Mouse (Mus musculus) forebrain, embryonic 11.5 days (tissue): ENCODE data around the gene Oas1g. TPM values are rescaled to one million over a fixed set of nuclear protein-coding genes. Genes with fewer than 3 reads are reported as not detected.
"Not testable (repeated sequence)": the region's sequence is repeated elsewhere in the genome, so short reads cannot be mapped to it uniquely, and the experiment has no call there.

ENCODE experiments used
- ATAC-seq: fragments of 200-750 bp; cut with Nextera tagmentation; replicated peaks from 2 replicates; pipeline ENCODE4 v1.8.0; 2017; ENCODE audit warnings: moderate TSS enrichment; ENCODE audit not compliant: low FRiP score
- DNase-seq: peaks from one replicate; pipeline ENCODE4 v3.0.0-alpha.2; 2017; ENCODE audit warnings: low spot score
- H3K27ac ChIP-seq: fragments of 300-500 bp; sonication (generic); 2 replicates; pipeline ENCODE4 v1.5.1; 2014; ENCODE audit warnings: low read depth, low read length
- H3K27me3 ChIP-seq: fragments of 300-500 bp; sonication (generic); 2 replicates; pipeline ENCODE4 v1.6.1; 2014; ENCODE audit warnings: mild to moderate bottlenecking, low read length, mixed read lengths; ENCODE audit not compliant: control insufficient read depth, insufficient read depth
- H3K36me3 ChIP-seq: fragments of 300-500 bp; sonication (generic); 2 replicates; pipeline ENCODE4 v1.6.1; 2014; ENCODE audit warnings: mild to moderate bottlenecking, low read length, moderate library complexity, mixed read lengths; ENCODE audit not compliant: control insufficient read depth, insufficient read depth
- H3K4me1 ChIP-seq: fragments of 300-500 bp; sonication (generic); replicated peaks from 2 replicates; pipeline ENCODE4 v1.6.1; 2014; ENCODE audit warnings: low read length, mixed read lengths; ENCODE audit not compliant: control insufficient read depth, insufficient read depth
- H3K4me2 ChIP-seq: fragments of 300-500 bp; sonication (generic); 2 replicates; pipeline ENCODE4 v1.6.1; 2014; ENCODE audit warnings: low read depth, mild to moderate bottlenecking, low read length, moderate library complexity, mixed read lengths; ENCODE audit not compliant: severe bottlenecking
- H3K4me3 ChIP-seq: fragments of 300-500 bp; sonication (generic); 2 replicates; pipeline ENCODE4 v1.5.1; 2014; ENCODE audit warnings: low read depth, low read length
- H3K9ac ChIP-seq: fragments of 300-500 bp; sonication (generic); 2 replicates; pipeline ENCODE4 v1.6.1; 2014; ENCODE audit warnings: low read length
- H3K9me3 ChIP-seq: fragments of 300-500 bp; sonication (generic); 2 replicates; pipeline ENCODE4 v1.6.1; 2016; ENCODE audit warnings: low read length, mixed read lengths; ENCODE audit not compliant: control insufficient read depth
- WGBS: fragments of 180-500 bp; shearing (Covaris S2); extraction: QIAGEN DNeasy Blood & Tissue Kit; methylation state at CpG from one replicate; pipeline ENCODE4 v1.1.7; 2014; 5-methylcytosine and 5-hydroxymethylcytosine counted together
- polyA plus RNA-seq: library from polyadenylated mRNA; unstranded; fragments of >200 nt; fragmentation: Nextera tagmentation; extraction: Ambion mirVana; gene quantifications from 2 replicates; pipeline ENCODE4 v1.2.1, GENCODE M21; 2014

Gene Oas1g
- polyA plus RNA-seq, 1 experiment from 2014 or later, result not detected

DNA sequence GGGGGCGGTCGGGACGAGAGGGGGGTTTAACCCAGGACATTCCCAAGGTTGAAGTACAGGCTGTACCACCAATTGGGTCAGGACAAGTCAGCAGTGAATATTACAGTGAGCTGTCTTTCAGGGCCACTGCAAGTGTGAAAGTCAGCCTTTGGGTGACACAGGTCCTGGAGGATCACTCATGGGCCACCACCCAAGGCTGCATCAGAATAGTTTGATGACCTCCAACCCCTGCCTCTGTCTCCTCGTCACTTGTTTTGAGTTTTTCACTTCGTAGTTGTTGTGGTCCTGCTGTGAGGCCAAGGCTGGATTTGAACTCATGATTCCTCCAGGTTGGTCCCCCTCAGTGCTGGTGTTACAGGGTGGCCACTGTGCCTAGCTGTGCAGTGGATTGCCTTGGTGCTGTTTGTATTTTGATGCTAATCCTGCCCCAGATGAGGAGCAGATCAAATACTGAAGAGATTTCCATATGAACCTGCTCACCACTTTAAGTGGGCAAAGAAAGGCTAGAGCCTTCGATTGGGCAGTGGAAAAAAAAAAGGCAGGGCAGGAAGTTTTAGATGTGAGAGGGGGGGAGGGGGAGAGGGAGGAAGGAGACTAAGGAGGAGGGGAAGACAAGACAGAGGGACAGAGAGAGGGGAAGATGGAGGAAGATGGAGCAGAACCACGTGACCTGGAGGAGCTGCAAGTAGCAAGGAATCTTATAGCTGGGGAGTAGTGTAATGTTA is 20.9 kb upstream of the Oas1g start:
- Histone ChIP-seq H3K9me3 (no peaks in the 10 kb centered on the region), H3K4me1 (no peaks in the 10 kb centered on the region), H3K27me3 (no peaks in the 10 kb centered on the region), H3K27ac (no peak overlapping the region), H3K36me3 (no peaks in the 10 kb centered on the region), H3K4me2 (no peak overlapping the region), H3K4me3 (no peak overlapping the region), H3K9ac (no peak overlapping the region)
- ATAC-seq (no peak), DNase-seq (peak; percentile 4)
- WGBS, result 54% methylated on average over 7 of the region's 7 CpGs

DNA sequence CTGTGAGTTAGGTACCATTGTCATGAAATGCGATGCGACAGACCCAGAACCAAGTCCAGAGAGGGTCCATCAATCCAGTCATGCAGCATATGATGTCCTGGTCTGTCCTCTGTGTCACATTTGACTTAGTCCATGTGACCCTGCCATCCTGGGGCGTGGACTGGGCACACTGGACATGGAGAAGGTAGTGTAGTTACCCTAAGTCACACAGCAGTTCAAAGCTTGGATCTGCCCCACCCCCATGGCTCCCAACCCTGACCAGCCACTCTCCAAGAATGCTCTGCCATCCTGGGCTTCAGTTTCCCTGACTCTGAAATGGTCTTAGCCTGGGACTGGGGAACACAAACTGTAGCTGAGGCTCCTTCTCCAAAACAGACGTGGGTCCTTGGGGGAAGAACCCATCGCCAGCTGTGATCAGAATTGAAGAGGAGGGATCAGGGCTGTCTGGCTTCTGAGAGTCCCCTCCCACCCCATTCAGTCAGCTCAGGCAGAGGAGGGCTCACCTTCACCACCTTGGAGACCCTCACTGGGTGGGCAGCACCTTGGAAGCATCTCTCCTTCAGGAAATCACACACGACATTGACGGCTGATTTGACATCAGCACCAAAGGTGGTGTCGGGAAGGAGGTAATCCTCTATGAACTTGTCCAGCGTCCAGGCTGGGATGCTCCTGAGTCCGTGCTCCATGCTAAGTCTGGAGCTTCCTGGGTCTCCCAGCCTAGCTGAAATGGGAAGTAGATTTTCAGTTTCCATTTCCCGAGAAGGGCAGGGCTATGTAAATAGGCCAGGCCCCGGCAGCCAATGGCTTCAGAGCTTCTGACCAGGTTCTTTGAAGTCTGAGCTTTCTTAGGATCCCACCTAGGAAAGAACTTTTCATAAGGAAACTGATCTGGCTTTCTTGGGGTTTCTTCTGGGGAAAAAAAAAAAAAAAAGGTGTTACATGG is 19.6 kb upstream of the Oas1g start, which contains the start of gene Oas1a:
TSS of gene Oas1a (minus strand) at position 731 of the 943 bp plus-strand sequence.
- not testable (repeated sequence) for H3K9me3 ChIP-seq, H3K36me3 ChIP-seq, H3K4me1 ChIP-seq, ATAC-seq, H3K9ac ChIP-seq, H3K4me3 ChIP-seq, H3K27ac ChIP-seq, H3K4me2 ChIP-seq, H3K27me3 ChIP-seq
- DNase-seq, result peak; percentile 44
- WGBS, result 41% methylated on average over 8 of the region's 12 CpGs

DNA sequence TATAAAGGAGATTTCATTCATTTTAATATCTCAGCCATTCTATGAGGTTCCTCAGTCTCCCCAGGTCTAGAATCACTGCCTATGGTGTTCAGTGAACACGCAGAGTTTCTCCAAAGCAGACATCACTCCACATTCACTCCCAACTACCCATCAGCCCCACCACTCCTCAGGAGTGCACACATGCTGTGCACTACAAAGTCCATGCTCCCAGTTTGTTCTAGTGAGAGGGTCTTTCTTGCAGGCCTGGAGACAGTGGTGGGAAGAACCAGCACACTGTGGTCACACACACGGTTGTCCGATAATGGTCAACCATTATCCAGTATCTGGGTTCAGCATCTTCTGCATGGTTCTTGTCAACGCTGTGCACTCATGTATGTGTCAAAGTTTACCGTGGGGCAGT is 14.6 kb upstream of the Oas1g start:
- H3K4me3 ChIP-seq, result no peak overlapping the region
- H3K4me1 ChIP-seq, result no peaks in the 10 kb centered on the region
- H3K9me3 ChIP-seq, result no peaks in the 10 kb centered on the region
- no peaks in the 10 kb centered on the region for H3K27me3 ChIP-seq
- no peaks in the 10 kb centered on the region for H3K36me3 ChIP-seq
- DNase-seq (peak; percentile 19), ATAC-seq (no peak)
- 96% methylated on average over 5 of the region's 5 CpGs for WGBS
- no peak overlapping the region for H3K27ac ChIP-seq
- no peak overlapping the region for H3K9ac ChIP-seq
- no peak overlapping the region for H3K4me2 ChIP-seq

DNA sequence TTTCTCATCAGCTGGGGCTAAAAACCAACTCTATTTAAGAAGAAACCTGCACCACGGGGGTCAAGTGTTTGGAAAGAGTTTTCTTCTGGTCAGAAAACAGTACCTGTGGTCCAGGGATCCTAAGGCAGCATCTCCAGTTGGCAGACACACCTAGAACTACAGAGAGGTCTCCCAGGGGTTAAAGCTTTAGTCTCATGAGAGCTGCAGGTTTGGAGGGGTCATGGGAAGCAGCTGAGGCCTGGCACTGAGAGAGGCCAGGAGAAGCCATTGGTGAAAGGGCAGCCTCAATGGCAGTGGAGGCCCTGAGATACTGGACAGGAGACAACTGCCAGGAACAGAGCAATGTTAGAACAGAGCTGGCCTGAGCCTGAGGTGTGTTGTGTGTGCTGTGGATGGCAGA is 13.3 kb upstream of the Oas1g start:
- 56% methylated on average over 1 of the region's 1 CpGs for WGBS
- H3K4me1 ChIP-seq, result no peaks in the 10 kb centered on the region
- no peaks in the 10 kb centered on the region for H3K36me3 ChIP-seq
- ATAC-seq (no peak), DNase-seq (peak; percentile 18)
- no peak overlapping the region for H3K4me2 ChIP-seq
- no peak overlapping the region for H3K27ac ChIP-seq
- no peaks in the 10 kb centered on the region for H3K27me3 ChIP-seq
- no peak overlapping the region for H3K9ac ChIP-seq
- H3K4me3 ChIP-seq, result no peak overlapping the region
- H3K9me3 ChIP-seq, result no peaks in the 10 kb centered on the region

DNA sequence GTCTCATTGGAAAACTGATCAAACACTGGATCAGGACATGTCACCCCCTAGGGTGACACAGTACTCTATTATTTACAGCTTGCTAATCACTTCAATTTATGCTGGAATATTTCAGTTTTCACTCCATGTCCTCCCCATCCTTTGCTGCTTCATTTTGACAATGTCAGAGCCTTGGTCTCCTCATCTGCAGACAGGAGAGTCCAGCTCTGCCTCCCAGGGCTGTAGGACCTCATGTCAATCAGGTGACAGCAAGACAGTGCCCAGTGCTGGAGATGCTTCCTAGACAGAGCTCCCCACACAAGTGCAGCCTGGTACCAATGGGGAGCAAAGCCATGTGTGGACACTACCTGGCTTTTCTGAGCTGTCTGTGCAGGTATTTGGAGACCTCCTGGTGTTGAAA is 11.3 kb upstream of the Oas1g start:
- H3K27me3 ChIP-seq, result no peaks in the 10 kb centered on the region
- no peak overlapping the region for H3K27ac ChIP-seq
- no peak overlapping the region for H3K4me2 ChIP-seq
- peak; percentile 41 for DNase-seq
- H3K36me3 ChIP-seq, result no peaks in the 10 kb centered on the region
- no peaks in the 10 kb centered on the region for H3K9me3 ChIP-seq
- ATAC-seq, result no peak
- no peak overlapping the region for H3K9ac ChIP-seq
- H3K4me3 ChIP-seq, result no peak overlapping the region
- H3K4me1 ChIP-seq, result no peaks in the 10 kb centered on the region

DNA sequence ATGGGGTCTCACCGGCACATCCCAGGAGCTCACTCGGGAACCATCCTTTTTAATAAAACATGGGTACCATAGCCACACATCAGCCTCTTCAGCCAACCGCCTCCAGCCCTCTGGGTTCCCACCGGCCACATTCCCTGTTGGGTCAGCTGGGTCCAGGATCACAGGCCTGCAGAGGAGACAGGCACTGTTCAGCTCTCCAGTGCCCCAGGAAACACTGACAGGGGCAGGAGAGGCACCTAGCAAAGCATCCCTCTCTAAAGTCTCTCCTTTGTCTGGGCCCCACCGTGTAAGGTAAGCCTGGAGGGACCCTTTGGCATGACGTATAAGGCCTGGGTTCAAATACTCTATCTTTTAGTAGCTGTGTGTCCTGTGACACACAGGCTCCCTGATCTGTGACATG is 10.9 kb upstream of the Oas1g start:
- ATAC-seq (no peak), DNase-seq (peak; percentile 20)
- H3K36me3 ChIP-seq, result no peaks in the 10 kb centered on the region
- H3K27ac ChIP-seq, result no peak overlapping the region
- no peaks in the 10 kb centered on the region for H3K4me1 ChIP-seq
- H3K4me3 ChIP-seq, result no peak overlapping the region
- WGBS, result 93% methylated on average over 6 of the region's 6 CpGs
- H3K9me3 ChIP-seq, result no peaks in the 10 kb centered on the region
- no peaks in the 10 kb centered on the region for H3K27me3 ChIP-seq
- no peak overlapping the region for H3K4me2 ChIP-seq
- H3K9ac ChIP-seq, result no peak overlapping the region

DNA sequence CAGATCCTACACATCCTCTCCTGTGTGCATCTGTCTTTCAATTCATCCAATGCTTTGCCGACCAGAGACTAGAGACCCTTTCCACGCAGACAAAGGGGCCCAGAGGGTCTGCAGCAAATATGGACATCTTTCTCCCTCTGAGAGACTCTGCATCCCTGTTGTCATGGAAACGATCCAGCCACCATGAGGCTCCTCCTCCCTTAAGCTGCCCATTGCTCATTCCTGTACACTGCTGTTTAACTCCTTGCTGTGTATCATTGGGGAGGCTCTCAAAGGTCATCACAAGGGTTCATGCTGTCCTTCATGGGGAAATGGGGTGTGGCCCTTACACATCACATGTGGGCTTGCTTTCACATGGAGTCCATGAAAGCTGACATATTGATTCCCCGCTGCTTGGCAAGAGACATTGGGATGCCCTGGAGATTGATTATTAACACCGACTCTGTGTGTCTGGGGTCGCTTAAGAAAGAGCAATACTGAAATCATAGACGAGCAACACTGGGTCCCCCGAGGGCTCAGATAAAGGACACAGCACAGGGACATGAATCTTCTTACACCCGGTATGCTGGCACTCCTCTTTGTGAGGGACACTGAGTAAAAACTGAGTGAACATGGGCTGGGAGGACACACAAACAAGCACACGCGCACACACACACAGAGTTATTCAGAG is 8.0 kb upstream of the Oas1g start:
- peak; percentile 13 for DNase-seq
- H3K27me3 ChIP-seq, result no peaks in the 10 kb centered on the region
- 87% methylated on average over 11 of the region's 11 CpGs for WGBS

DNA sequence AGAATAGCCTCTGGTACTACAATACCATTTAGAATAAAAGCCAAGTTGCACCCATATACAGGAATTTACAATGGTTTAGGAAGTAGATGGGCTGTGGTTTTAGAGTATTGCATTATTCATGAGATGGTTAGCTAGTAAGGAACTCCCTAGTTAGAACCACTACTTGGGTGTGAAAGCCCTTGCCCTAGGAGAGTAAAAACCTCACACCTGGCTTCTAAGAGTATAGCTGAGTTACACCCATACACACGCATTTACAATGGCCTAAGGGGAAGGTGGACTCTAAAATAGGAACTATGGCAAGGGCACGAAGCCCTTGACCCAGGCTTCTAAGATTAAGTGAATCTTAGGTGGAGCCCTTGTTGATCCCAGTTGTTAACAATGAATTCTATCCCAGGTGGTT is 7.3 kb upstream of the Oas1g start:
- not testable (repeated sequence) for DNase-seq, H3K27ac ChIP-seq, H3K4me3 ChIP-seq, H3K9ac ChIP-seq, ATAC-seq, H3K9me3 ChIP-seq, H3K36me3 ChIP-seq, H3K27me3 ChIP-seq, H3K4me1 ChIP-seq, H3K4me2 ChIP-seq
- 74% methylated on average over 2 of the region's 2 CpGs for WGBS

More for the DNA sequence above, 8.0 kb upstream of the Oas1g start:
- no peak for ATAC-seq
- Histone ChIP-seq H3K9me3 (no peaks in the 10 kb centered on the region), H3K4me1 (no peaks in the 10 kb centered on the region), H3K36me3 (no peaks in the 10 kb centered on the region), H3K4me3 (no peak overlapping the region), H3K27ac (no peak overlapping the region), H3K4me2 (no peak overlapping the region), H3K9ac (no peak overlapping the region)
